22 mouse cellular contexts compared by ENCODE assay signal in genomic region chr10:123084307-123084706, GRCm38 (mm10). TPM values are rescaled to one million over a fixed set of nuclear protein-coding genes. Genes with fewer than 3 reads are reported as not detected.
DNase-seq lines count a peak whose midpoint lies in the region; ATAC-seq and TF ChIP-seq lines count a peak whose summit lies in the region.
"Had no signal": no experiment of that assay in that cellular context is flagged by ENCODE, and none has a peak within 500 bp of the region (broad histone marks: within the 10 kb centered on the region; RNA-seq: fewer than 3 reads in every experiment).

No protein-coding gene starts in this region.

- no peak for TF ChIP-seq POLR2A in cortical plate, adult 2 months (IDR thresholded peaks at IDR 0.05; ENCODE audit: extremely low read depth, insufficient read depth, low read length)

- no peak overlapping the region for H3K4me2 ChIP-seq in forebrain, embryonic 14.5 days (ENCODE audit: low read length)
- no peak overlapping the region for H3K4me2 ChIP-seq in hindbrain, embryonic 15.5 days
- H3K4me2 ChIP-seq in hindbrain, embryonic 11.5 days (replicated peaks; ENCODE audit: low read depth, low read length): no peak overlapping the region
- H3K4me2 ChIP-seq: kidney, embryonic 15.5 days; limb, embryonic 12.5 days; liver, embryonic 11.5 days; midbrain, embryonic 11.5 days had no signal

- H3K27me3 ChIP-seq in forebrain, embryonic 14.5 days (replicated peaks; ENCODE audit: control insufficient read depth, insufficient read depth, low read length): no peaks in the 10 kb centered on the region
- H3K27me3 ChIP-seq in forebrain, embryonic 10.5 days (ENCODE audit: poor library complexity, severe bottlenecking): no peaks in the 10 kb centered on the region
- no peaks in the 10 kb centered on the region for H3K27me3 ChIP-seq in hindbrain, embryonic 15.5 days
- no peaks in the 10 kb centered on the region for H3K27me3 ChIP-seq in hindbrain, embryonic 11.5 days (ENCODE audit: control insufficient read depth, insufficient read depth, low read length)
- peaks cover 16% of the 10 kb centered on the region for H3K27me3 ChIP-seq in E14TG2a.4 (ENCODE audit: insufficient read depth, low read length)
- H3K27me3 ChIP-seq: kidney, embryonic 15.5 days had no signal

- H3K27ac ChIP-seq in forebrain, embryonic 14.5 days (ENCODE audit: low read depth, low read length): no peak overlapping the region
- no peak overlapping the region for H3K27ac ChIP-seq in forebrain, embryonic 10.5 days
- 0 out of 2 replicates have a peak overlapping the region, but pooled peaks have one; percentile 20 for H3K27ac ChIP-seq in hindbrain, embryonic 15.5 days (replicated peaks)
- no peak overlapping the region for H3K27ac ChIP-seq in hindbrain, embryonic 11.5 days (ENCODE audit: low read depth, low read length)
- peak overlapping the region; percentile 60; the same call in 1 of the 2 replicates for H3K27ac ChIP-seq in cortical plate, adult 2 months (ENCODE audit: insufficient read depth, low read length)
- H3K27ac ChIP-seq: heart, embryonic 10.5 days; kidney, embryonic 15.5 days; limb, embryonic 12.5 days had no signal

- WGBS in forebrain, embryonic 14.5 days: 49% methylated on average over 9 of the region's 9 CpGs
- WGBS in forebrain, embryonic 10.5 days: 75% methylated on average over 9 of the region's 9 CpGs
- 56% methylated on average over 9 of the region's 9 CpGs for WGBS in hindbrain, embryonic 15.5 days
- 65% methylated on average over 9 of the region's 9 CpGs for WGBS in hindbrain, embryonic 11.5 days

- H3K9me3 ChIP-seq in forebrain, embryonic 14.5 days (replicated peaks; ENCODE audit: control insufficient read depth, low read length): no peaks in the 10 kb centered on the region
- H3K9me3 ChIP-seq in forebrain, embryonic 10.5 days: no peaks in the 10 kb centered on the region
- no peaks in the 10 kb centered on the region for H3K9me3 ChIP-seq in hindbrain, embryonic 15.5 days
- H3K9me3 ChIP-seq in hindbrain, embryonic 11.5 days (ENCODE audit: control insufficient read depth, low read length): no peaks in the 10 kb centered on the region
- H3K9me3 ChIP-seq in E14TG2a.4 (ENCODE audit: low read length): no peaks in the 10 kb centered on the region
- H3K9me3 ChIP-seq: heart, embryonic 10.5 days; kidney, embryonic 15.5 days; limb, embryonic 12.5 days had no signal

- no peak for DNase-seq in forebrain, embryonic 14.5 days (ENCODE audit: low spot score)
- no peak for DNase-seq in forebrain, embryonic 10.5 days (ENCODE audit: extremely low spot score, low spot score)
- DNase-seq in hindbrain, embryonic 11.5 days (ENCODE audit: low spot score): no peak
- no peak for DNase-seq in ovary, adult 18-20 months (ENCODE audit: low spot score)
- DNase-seq: adrenal gland, postnatal 25 days; cerebellum, adult 18-20 months; cerebellum, postnatal 25 days; heart, postnatal 4 days; kidney, postnatal 4 days; liver, postnatal 0 days; thymus, postnatal 25 days had no signal

- peak; percentile 50; the same call in 1 of the 2 replicates for ATAC-seq in forebrain, embryonic 14.5 days
- ATAC-seq in hindbrain, embryonic 15.5 days (ENCODE audit: low FRiP score, low read depth): no peak
- no peak for ATAC-seq in hindbrain, embryonic 11.5 days (ENCODE audit: low FRiP score)
- no peak for ATAC-seq in CD4-positive, CD25-positive, alpha-beta regulatory T cell, adult 4 months
- ATAC-seq: intestine, postnatal 0 days; lung, postnatal 0 days had no signal

- no peak for TF ChIP-seq CTCF in E14TG2a.4 (conservative IDR thresholded peaks at IDR 0.05; ENCODE audit: low read length)
- no peak for TF ChIP-seq CTCF in cortical plate, adult 2 months (IDR thresholded peaks at IDR 0.05; ENCODE audit: extremely low read depth, insufficient read depth, low read length)

- no peaks in the 10 kb centered on the region for H3K36me3 ChIP-seq in forebrain, embryonic 14.5 days (ENCODE audit: control insufficient read depth, insufficient read depth, low read length)
- no peaks in the 10 kb centered on the region for H3K36me3 ChIP-seq in forebrain, embryonic 10.5 days (replicated peaks)
- H3K36me3 ChIP-seq in hindbrain, embryonic 15.5 days: no peaks in the 10 kb centered on the region
- H3K36me3 ChIP-seq in hindbrain, embryonic 11.5 days (ENCODE audit: control insufficient read depth, insufficient read depth, low read length): no peaks in the 10 kb centered on the region
- no peaks in the 10 kb centered on the region for H3K36me3 ChIP-seq in E14TG2a.4 (ENCODE audit: insufficient read depth, low read length)
- H3K36me3 ChIP-seq: heart, embryonic 10.5 days; kidney, embryonic 15.5 days; limb, embryonic 12.5 days had no signal

- no peaks in the 10 kb centered on the region for H3K4me1 ChIP-seq in forebrain, embryonic 14.5 days (ENCODE audit: control insufficient read depth, insufficient read depth, low read length)
- H3K4me1 ChIP-seq in forebrain, embryonic 10.5 days: no peaks in the 10 kb centered on the region
- no peaks in the 10 kb centered on the region for H3K4me1 ChIP-seq in hindbrain, embryonic 15.5 days (replicated peaks)
- H3K4me1 ChIP-seq in hindbrain, embryonic 11.5 days (replicated peaks; ENCODE audit: control insufficient read depth, insufficient read depth, low read length): no peaks in the 10 kb centered on the region
- peaks cover 3% of the 10 kb centered on the region; the same call in 1 of the 2 replicates for H3K4me1 ChIP-seq in E14TG2a.4 (replicated peaks; ENCODE audit: low read depth, low read length)
- H3K4me1 ChIP-seq in cortical plate, adult 2 months (ENCODE audit: control insufficient read depth, insufficient read depth, low read length): 0 out of 2 replicates have a peak, but pooled peaks cover 1% of the 10 kb centered on the region
- H3K4me1 ChIP-seq: heart, embryonic 10.5 days; kidney, embryonic 15.5 days had no signal

- H3K9ac ChIP-seq in forebrain, embryonic 14.5 days (ENCODE audit: low read length): no peak overlapping the region
- no peak overlapping the region for H3K9ac ChIP-seq in hindbrain, embryonic 15.5 days
- no peak overlapping the region for H3K9ac ChIP-seq in hindbrain, embryonic 11.5 days (ENCODE audit: low read depth, low read length)
- H3K9ac ChIP-seq: kidney, embryonic 15.5 days; limb, embryonic 12.5 days; liver, postnatal 0 days had no signal

- H3K4me3 ChIP-seq in forebrain, embryonic 14.5 days (ENCODE audit: low read depth, low read length): no peak overlapping the region
- no peak overlapping the region for H3K4me3 ChIP-seq in forebrain, embryonic 10.5 days
- H3K4me3 ChIP-seq in hindbrain, embryonic 15.5 days: no peak overlapping the region
- H3K4me3 ChIP-seq in hindbrain, embryonic 11.5 days (ENCODE audit: low read depth, low read length): no peak overlapping the region
- H3K4me3 ChIP-seq in E14TG2a.4 (replicated peaks; ENCODE audit: low read length): peak overlapping the region; percentile 26
- no peak overlapping the region for H3K4me3 ChIP-seq in cortical plate, adult 2 months (ENCODE audit: insufficient read depth, low read length)
- H3K4me3 ChIP-seq: heart, embryonic 10.5 days; kidney, embryonic 15.5 days; limb, embryonic 12.5 days had no signal

RNA-seq across cellular contexts. Expression of gene Mon2, which starts 8.0 kb away (rescaled TPM):
- polyA plus RNA-seq in forebrain, embryonic 14.5 days (2014; fragmentation: Nextera tagmentation; extraction: Ambion mirVana): 23.5 and 26.2 TPM in 2 replicates
- 20.0 and 21.1 TPM in 2 replicates for polyA plus RNA-seq in forebrain, embryonic 10.5 days (2016; fragmentation: Nextera tagmentation; extraction: Ambion mirVana)
- polyA plus RNA-seq in hindbrain, embryonic 15.5 days (2015; fragmentation: Nextera tagmentation; extraction: Ambion mirVana): 24.0 and 26.1 TPM in 2 replicates
- polyA plus RNA-seq in hindbrain, embryonic 11.5 days (2014; fragmentation: Nextera tagmentation; extraction: Ambion mirVana): 24.5 and 34.2 TPM in 2 replicates
- 53.6 and 57.9 TPM in 2 replicates for polyA plus RNA-seq in cortical plate, adult 2 months (2012; rRNA removed)
- polyA plus RNA-seq in CD4-positive, CD25-positive, alpha-beta regulatory T cell, adult 4 months (2017; shearing (Covaris generic)): 10 to 100 TPM; 27.0 to 27.2 TPM

Comparison
In these comparisons a context has a peak if more than half of its experiments do, and no peak if none do; other contexts are left out.
1. H3K27ac ChIP-seq: peak in hindbrain, embryonic 15.5 days (single experiment) and cortical plate, adult 2 months (single experiment); none in forebrain, embryonic 14.5 days (single experiment), forebrain, embryonic 10.5 days (single experiment) and hindbrain, embryonic 11.5 days (single experiment).